Mouse (Mus musculus) hindbrain, embryonic 16.5 days (tissue): ENCODE measurements around the gene Large2. TPM values are rescaled to one million over a fixed set of nuclear protein-coding genes. Genes with fewer than 3 reads are reported as not detected.

Source experiments
- ATAC-seq: fragments of 200-750 bp; cut with Nextera tagmentation; 2 replicates; pipeline ENCODE4 v1.8.0; 2017; ENCODE audit warnings: moderate TSS enrichment, moderate library complexity
- H3K27ac ChIP-seq: fragments of 300-500 bp; sonication (generic); 2 replicates; pipeline ENCODE4 v1.5.1; 2014; ENCODE audit warnings: low read depth, mild to moderate bottlenecking, control low read depth, low read length, moderate library complexity
- H3K27me3 ChIP-seq: fragments of 300-500 bp; sonication (generic); replicated peaks from 2 replicates; pipeline ENCODE4 v1.6.1; 2014; ENCODE audit warnings: low read length; ENCODE audit not compliant: control insufficient read depth, insufficient read depth
- H3K36me3 ChIP-seq: fragments of 300-500 bp; sonication (generic); 2 replicates; pipeline ENCODE4 v1.6.1; 2014; ENCODE audit warnings: mild to moderate bottlenecking, low read length, moderate library complexity, mixed read lengths; ENCODE audit not compliant: control insufficient read depth, insufficient read depth
- H3K4me1 ChIP-seq: fragments of 300-500 bp; sonication (generic); 2 replicates; pipeline ENCODE4 v1.6.1; 2014; ENCODE audit warnings: low read depth, low read length; ENCODE audit not compliant: control insufficient read depth, insufficient read depth
- H3K4me2 ChIP-seq: fragments of 300-500 bp; sonication (generic); 2 replicates; pipeline ENCODE4 v1.6.1; 2014; ENCODE audit warnings: mild to moderate bottlenecking, low read length, control low read depth, moderate library complexity
- H3K4me3 ChIP-seq: fragments of 300-500 bp; sonication (generic); 2 replicates; pipeline ENCODE4 v1.5.1; 2014; ENCODE audit warnings: mild to moderate bottlenecking, low read length, control low read depth, moderate library complexity
- H3K9ac ChIP-seq: fragments of 300-500 bp; sonication (generic); 2 replicates; pipeline ENCODE4 v1.6.1; 2014; ENCODE audit warnings: low read depth, mild to moderate bottlenecking, control low read depth, low read length, moderate library complexity
- H3K9me3 ChIP-seq: fragments of 300-500 bp; sonication (generic); 2 replicates; pipeline ENCODE4 v1.6.1; 2014; ENCODE audit warnings: mild to moderate bottlenecking, low read length, moderate library complexity; ENCODE audit not compliant: control insufficient read depth
- WGBS: fragments of 180-500 bp; shearing (Covaris S2); extraction: QIAGEN DNeasy Blood & Tissue Kit; methylation state at CpG from one replicate; pipeline ENCODE4 v1.1.7; 2014; 5-methylcytosine and 5-hydroxymethylcytosine counted together
- polyA plus RNA-seq: library from polyadenylated mRNA; unstranded; fragments of >200 nt; fragmentation: Nextera tagmentation; extraction: Ambion mirVana; gene quantifications from 2 replicates; pipeline ENCODE4 v1.2.1, GENCODE M21; 2015

The Large2 gene
- polyA plus RNA-seq, 1 experiment from 2014 or later = 1.7 TPM

- 0 out of 2 replicates have a peak overlapping the region, but pooled peaks have one; percentile 4 for H3K9ac ChIP-seq
- 90% methylated on average over 30 of the region's 30 CpGs for WGBS
These were observed 12.3 kb upstream of the Large2 start for GRCm38 (mm10) chr2:92386821-92387570.

DNA sequence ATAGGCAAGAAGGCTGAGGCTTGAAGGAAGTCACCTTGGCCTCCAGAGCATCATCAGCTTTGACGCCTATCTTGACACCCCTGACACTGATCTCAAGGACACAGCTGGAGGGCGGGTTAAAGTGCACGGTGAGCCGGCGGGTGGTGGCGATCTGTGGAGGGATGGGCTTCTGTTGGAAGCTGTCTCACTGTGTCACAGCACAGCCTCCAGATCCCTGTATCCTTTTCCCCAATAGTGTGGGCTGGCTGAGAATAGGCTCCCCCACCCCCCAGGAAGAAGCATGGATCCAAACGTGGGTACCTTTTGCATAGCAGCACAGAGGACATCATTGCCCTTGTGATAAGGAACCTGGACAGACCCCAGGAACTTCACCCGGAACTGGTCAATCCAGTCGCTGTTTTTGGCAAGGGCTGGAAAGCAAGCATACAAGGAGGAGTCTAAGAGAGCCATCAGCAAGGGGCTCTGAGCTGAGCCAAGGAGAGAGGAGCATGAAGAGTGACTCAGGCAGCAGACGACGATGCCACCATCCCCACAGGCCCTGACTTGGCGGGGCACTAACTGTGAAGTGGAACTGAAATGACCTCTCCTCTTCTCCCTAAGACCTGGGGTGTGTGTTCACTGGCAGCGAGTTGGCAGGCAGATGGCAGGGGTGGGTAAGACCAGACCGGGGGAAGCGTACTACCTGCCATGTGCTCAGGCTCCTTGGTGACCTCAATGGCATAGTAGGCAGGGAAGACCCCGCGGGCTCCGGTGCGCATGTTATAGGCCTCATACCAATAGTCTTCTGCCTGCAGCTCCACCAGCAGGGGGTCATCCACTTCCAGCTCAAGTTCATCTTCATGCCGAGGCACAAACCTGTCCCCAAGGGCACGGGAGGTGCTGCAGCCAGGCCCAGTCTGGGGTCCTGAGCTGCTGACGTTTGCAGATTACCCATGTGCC lies 10.7 kb upstream of the Large2 start:
- H3K9me3 ChIP-seq = no peaks in the 10 kb centered on the region
- H3K4me2 ChIP-seq = no peak overlapping the region
- no peak overlapping the region for H3K9ac ChIP-seq
- ATAC-seq = no peak
- H3K4me3 ChIP-seq = no peak overlapping the region
- H3K36me3 ChIP-seq = peaks cover 51% of the 10 kb centered on the region
- H3K27me3 ChIP-seq = no peaks in the 10 kb centered on the region
- peaks cover 25% of the 10 kb centered on the region for H3K4me1 ChIP-seq
- no peak overlapping the region for H3K27ac ChIP-seq
- 78% methylated on average over 22 of the region's 22 CpGs for WGBS

More at GRCm38 (mm10) chr2:92386821-92387570, 12.3 kb upstream of the Large2 start:
- ATAC-seq = no peak
- H3K4me1 ChIP-seq = peaks cover 39% of the 10 kb centered on the region
- peaks cover 41% of the 10 kb centered on the region for H3K36me3 ChIP-seq
- no peak overlapping the region for H3K4me3 ChIP-seq
- H3K4me2 ChIP-seq = no peak overlapping the region
- no peaks in the 10 kb centered on the region for H3K27me3 ChIP-seq
- H3K27ac ChIP-seq = no peak overlapping the region
- no peaks in the 10 kb centered on the region for H3K9me3 ChIP-seq

DNA sequence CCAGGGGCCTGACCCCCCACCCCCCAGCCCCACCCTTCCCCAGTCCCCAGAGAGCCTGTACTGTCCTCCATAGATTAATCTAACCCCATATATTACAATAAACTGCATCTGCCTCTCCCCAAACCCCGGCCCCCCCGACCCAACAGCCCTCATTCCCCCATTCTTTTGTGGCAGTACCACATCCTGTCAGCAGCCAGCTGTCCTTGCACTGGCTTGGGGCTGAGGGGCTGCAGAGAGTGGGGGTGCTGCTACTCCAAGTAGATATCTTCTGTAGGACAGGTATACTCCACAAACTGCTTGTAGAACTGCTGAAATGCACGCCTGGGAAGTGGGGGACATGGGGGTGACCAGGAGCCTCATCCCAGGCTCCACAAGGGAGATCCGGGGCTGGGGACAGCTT lies 9.4 kb upstream of the Large2 start:
- no peak for ATAC-seq
- Histone ChIP-seq H3K4me1 (peaks cover 15% of the 10 kb centered on the region), H3K9ac (no peak overlapping the region), H3K36me3 (peaks cover 53% of the 10 kb centered on the region), H3K4me3 (no peak overlapping the region), H3K27ac (no peak overlapping the region), H3K9me3 (no peaks in the 10 kb centered on the region), H3K4me2 (no peak overlapping the region), H3K27me3 (no peaks in the 10 kb centered on the region)
- 76% methylated on average over 4 of the region's 4 CpGs for WGBS

DNA sequence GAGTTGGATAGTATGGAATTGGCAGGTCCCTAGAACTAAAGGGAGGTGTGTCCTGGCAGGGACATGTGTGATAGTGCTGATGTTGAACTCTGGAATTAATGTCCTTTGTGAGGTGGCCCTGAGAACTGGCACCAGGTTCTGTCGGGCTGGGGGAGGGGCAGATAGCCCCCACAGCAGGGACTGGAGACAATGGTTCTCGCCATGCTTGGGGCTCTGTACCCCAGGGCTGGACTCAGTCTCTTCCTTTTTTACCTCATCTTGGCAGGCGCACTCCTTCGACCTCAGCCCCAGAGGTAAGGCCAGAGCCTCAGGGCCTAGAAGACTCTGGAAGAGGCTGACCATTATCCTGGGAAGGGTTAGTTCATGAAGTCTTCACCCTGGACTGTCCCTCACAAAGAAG lies 8.1 kb upstream of the Large2 start:
- Histone ChIP-seq H3K27ac (no peak overlapping the region), H3K36me3 (peaks cover 62% of the 10 kb centered on the region), H3K4me3 (no peak overlapping the region), H3K4me2 (no peak overlapping the region), H3K4me1 (peaks cover 6% of the 10 kb centered on the region), H3K27me3 (no peaks in the 10 kb centered on the region), H3K9me3 (no peaks in the 10 kb centered on the region), H3K9ac (no peak overlapping the region)
- 77% methylated on average over 4 of the region's 4 CpGs for WGBS
- no peak for ATAC-seq

GRCm38 (mm10) chr2:92381901-92382588 lies 7.4 kb upstream of the Large2 start, which contains the start of gene 1700029I15Rik:
TSS of gene 1700029I15Rik (plus strand) at chr2:92382538.
- no peak for ATAC-seq
- Histone ChIP-seq H3K9ac (no peak within 1 kb of the TSS), H3K27ac (no peak within 1 kb of the TSS), H3K36me3 (peaks cover 58% of the 10 kb centered on the region), H3K4me1 (no peaks in the 10 kb centered on the region), H3K4me3 (no peak within 1 kb of the TSS), H3K4me2 (no peak within 1 kb of the TSS), H3K27me3 (no peaks in the 10 kb centered on the region), H3K9me3 (no peaks in the 10 kb centered on the region)
- 87% methylated on average over 5 of the region's 5 CpGs for WGBS

DNA sequence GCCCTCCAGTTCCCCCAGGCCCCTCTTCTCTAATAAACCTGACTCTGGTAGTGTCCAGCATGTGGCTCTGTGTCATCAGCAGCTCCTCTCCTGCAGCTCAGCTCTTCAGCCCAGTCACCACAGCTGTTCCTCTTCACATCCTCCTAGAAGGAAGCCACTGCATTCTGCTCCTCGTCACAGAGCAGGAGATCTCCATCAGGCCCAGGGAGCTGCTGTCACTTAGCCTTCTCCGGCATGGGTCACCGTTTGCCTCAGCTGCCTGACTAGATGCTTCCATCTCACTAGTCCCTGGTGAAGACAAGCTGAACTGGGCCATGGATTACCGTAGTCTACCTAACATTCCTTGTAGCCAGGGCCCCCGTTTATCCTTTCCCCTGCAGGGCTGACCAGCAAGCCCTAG lies 6.5 kb upstream of the Large2 start:
- Histone ChIP-seq H3K4me3 (no peak overlapping the region), H3K4me1 (peaks cover 4% of the 10 kb centered on the region), H3K4me2 (no peak overlapping the region), H3K27me3 (no peaks in the 10 kb centered on the region), H3K9me3 (no peaks in the 10 kb centered on the region), H3K36me3 (peaks cover 49% of the 10 kb centered on the region), H3K9ac (no peak overlapping the region; the same call in 1 of the 2 replicates), H3K27ac (no peak overlapping the region)
- 86% methylated on average over 5 of the region's 5 CpGs for WGBS
- no peak for ATAC-seq

GRCm38 (mm10) chr2:92380495-92381050 lies 5.9 kb upstream of the Large2 start:
- H3K4me2 ChIP-seq = no peak overlapping the region
- H3K27me3 ChIP-seq = no peaks in the 10 kb centered on the region
- peaks cover 44% of the 10 kb centered on the region for H3K36me3 ChIP-seq
- no peak for ATAC-seq
- no peak overlapping the region for H3K4me3 ChIP-seq
- peaks cover 10% of the 10 kb centered on the region for H3K4me1 ChIP-seq
- H3K9ac ChIP-seq = no peak overlapping the region; the same call in 1 of the 2 replicates
- 68% methylated on average over 6 of the region's 6 CpGs for WGBS
- H3K27ac ChIP-seq = no peak overlapping the region
- H3K9me3 ChIP-seq = no peaks in the 10 kb centered on the region

GRCm38 (mm10) chr2:92379783-92380494 lies 5.3 kb upstream of the Large2 start:
- H3K27ac ChIP-seq = no peak overlapping the region
- 81% methylated on average over 17 of the region's 17 CpGs for WGBS
- H3K4me3 ChIP-seq = no peak overlapping the region
- H3K36me3 ChIP-seq = peaks cover 38% of the 10 kb centered on the region
- H3K4me1 ChIP-seq = peaks cover 11% of the 10 kb centered on the region
- no peak overlapping the region for H3K4me2 ChIP-seq
- no peak overlapping the region for H3K9ac ChIP-seq
- ATAC-seq = no peak
- H3K9me3 ChIP-seq = no peaks in the 10 kb centered on the region
- H3K27me3 ChIP-seq = no peaks in the 10 kb centered on the region
